Mouse (Mus musculus): ENCODE results near the gene Setd3.

GRCm38 (mm10) chr12:108070685-108071662 lies 108.1 kb downstream of the Setd3 start:
- TF ChIP-seq CTCF (IDR thresholded peaks at IDR 0.05; ENCODE audit: extremely low read depth, insufficient read depth, insufficient read length, insufficient replicate concordance) (no peak), POLR2A (IDR thresholded peaks at IDR 0.05; ENCODE audit: low read depth, low read length) (no peak)
